Mouse (Mus musculus) heart, adult 2 months (tissue): Measurements from ENCODE around the gene Gm5485.

Experiments
- CTCF ChIP-seq: fragments of 200-600 bp; IDR thresholded peaks from 2 replicates; pipeline ENCODE4 v1.8.1; 2022; ENCODE audit warnings: antibody characterized with exemption, mild to moderate bottlenecking, moderate library complexity
- POLR2A ChIP-seq: fragments of 200-500 bp; IDR thresholded peaks from 2 replicates; pipeline ENCODE4 v1.6.1; 2011; ENCODE audit warnings: mild to moderate bottlenecking, low read depth, low read length, control low read depth; ENCODE audit not compliant: insufficient read depth

GRCm38 (mm10) chr16:48372461-48372860 is 39.8 kb downstream of the Gm5485 start:
- TF ChIP-seq CTCF (no peak), POLR2A (no peak)
